Mouse (Mus musculus): ENCODE measurements at regions not wholly inside any gene's neighbourhood (a gene's known extent, or its start where the extent isn't known, plus 50 kb on each side); places are given as distances from the start of the nearest gene placed in this dataset.
A peak's percentile ranks its signal among the peaks of the same experiment; 100 is the strongest.

- DNase-seq (ENCODE audit: low spot score in 2 of 2) = no peak
Measured at GRCm38 (mm10) chr1:152313480-152313879, 73.0 kb downstream of the Tsen15 start.

- no peak for DNase-seq (ENCODE audit: low spot score in 2 of 2)
Measured at GRCm38 (mm10) chr1:152305461-152305860, 81.0 kb downstream of the Tsen15 start.

GRCm38 (mm10) chr1:152304487-152305130, 81.9 kb downstream of the Tsen15 start:
- DNase-seq (ENCODE audit: low spot score in 2 of 2) = peak in 1 of 2 experiments; percentile 52

GRCm38 (mm10) chr1:152301355-152301754, 85.1 kb downstream of the Tsen15 start:
- DNase-seq (ENCODE audit: low spot score in 2 of 2) = peak; percentile 35 to 64

GRCm38 (mm10) chr1:152292196-152292736, 94.2 kb downstream of the Tsen15 start:
- no peak for DNase-seq (ENCODE audit: low spot score in 2 of 2)

- DNase-seq (ENCODE audit: low spot score in 2 of 2) = peak; percentile 62 to 82
Measured at GRCm38 (mm10) chr1:152290768-152291167, 95.7 kb downstream of the Tsen15 start.

- no peak for DNase-seq (ENCODE audit: low spot score in 2 of 2)
Measured at GRCm38 (mm10) chr1:152287566-152288490, 98.7 kb downstream of the Tsen15 start.

- DNase-seq (ENCODE audit: low spot score in 2 of 2) = no peak
Measured at GRCm38 (mm10) chr1:152286677-152287076, 99.8 kb downstream of the Tsen15 start.

- DNase-seq (ENCODE audit: low spot score in 2 of 2) = no peak
Measured at GRCm38 (mm10) chr1:152282106-152282505, 104.4 kb downstream of the Tsen15 start.

- DNase-seq (ENCODE audit: low spot score in 2 of 2) = no peak
Measured at GRCm38 (mm10) chr1:152281201-152281600, 105.3 kb downstream of the Tsen15 start.

GRCm38 (mm10) chr1:152280014-152280413, 106.5 kb downstream of the Tsen15 start:
- no peak for DNase-seq (ENCODE audit: low spot score in 2 of 2)

GRCm38 (mm10) chr1:152275011-152275410, 111.5 kb downstream of the Tsen15 start:
- DNase-seq (ENCODE audit: low spot score in 2 of 2) = no peak

GRCm38 (mm10) chr1:152273430-152273829, 113.1 kb downstream of the Tsen15 start:
- DNase-seq (ENCODE audit: low spot score in 2 of 2) = no peak

GRCm38 (mm10) chr1:152269936-152270702, 116.4 kb downstream of the Tsen15 start:
- no peak for DNase-seq (ENCODE audit: low spot score in 2 of 2)

GRCm38 (mm10) chr1:152266390-152266789, 120.1 kb downstream of the Tsen15 start:
- no peak for DNase-seq (ENCODE audit: low spot score in 2 of 2)

GRCm38 (mm10) chr1:152264981-152265380, 121.5 kb downstream of the Tsen15 start:
- DNase-seq (ENCODE audit: low spot score in 2 of 2) = no peak

- no peak for DNase-seq (ENCODE audit: low spot score in 2 of 2)
Measured at GRCm38 (mm10) chr1:152261472-152261871, 125.0 kb downstream of the Tsen15 start.

GRCm38 (mm10) chr1:152260950-152261349, 125.5 kb downstream of the Tsen15 start:
- DNase-seq (ENCODE audit: low spot score in 2 of 2) = no peak

GRCm38 (mm10) chr1:152258258-152258657, 128.2 kb downstream of the Tsen15 start:
- DNase-seq (ENCODE audit: low spot score in 2 of 2) = no peak

GRCm38 (mm10) chr1:152253906-152254305, 132.6 kb downstream of the Tsen15 start:
- DNase-seq (ENCODE audit: low spot score in 2 of 2) = no peak

- no peak for DNase-seq (ENCODE audit: low spot score in 2 of 2)
Measured at GRCm38 (mm10) chr1:152253486-152253885, 133.0 kb downstream of the Tsen15 start.
